Mouse (Mus musculus) lung, adult 2 months (tissue): ENCODE data around the gene Golm1.

Experiments
- CTCF ChIP-seq: fragments of 200-500 bp; IDR thresholded peaks from 2 replicates; pipeline ENCODE4 v1.5.1; 2011; ENCODE audit warnings: mild to moderate bottlenecking, low read length, control low read depth; ENCODE audit not compliant: insufficient read depth
- POLR2A ChIP-seq: fragments of 200-500 bp; IDR thresholded peaks from 2 replicates; pipeline ENCODE4 v1.6.1; 2011; ENCODE audit warnings: low read depth, mild to moderate bottlenecking, control low read depth, low read length, borderline replicate concordance; ENCODE audit errors: extremely low read depth

DNA sequence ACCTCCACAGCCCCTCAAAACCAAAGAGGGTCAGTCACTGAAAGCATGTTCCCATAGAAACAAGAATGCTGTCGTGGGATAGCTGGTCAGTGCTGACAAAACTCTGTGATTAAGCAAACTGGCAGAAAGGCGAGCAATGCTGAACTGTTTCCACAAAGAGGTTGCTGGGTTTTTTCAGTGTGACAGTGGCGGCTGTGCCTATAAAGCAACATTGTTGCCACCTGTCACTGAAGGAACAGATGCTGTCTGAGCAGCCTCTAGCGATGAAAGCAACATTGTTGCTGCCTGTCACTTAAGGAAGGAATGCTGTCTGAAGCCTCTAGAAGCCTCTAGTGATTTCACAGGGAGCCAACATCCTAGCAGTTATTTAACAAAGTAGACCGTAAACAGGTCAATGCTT lies 23.0 kb downstream of the Golm1 start:
- no peak for TF ChIP-seq CTCF
- no peak for TF ChIP-seq POLR2A
